Mouse (Mus musculus) liver, postnatal 0 days (tissue): ENCODE measurements around the gene Fbxo47. TPM values are rescaled to one million over a fixed set of nuclear protein-coding genes. Genes with fewer than 3 reads are reported as not detected.

ENCODE experiments used
- ATAC-seq: fragments of 200-750 bp; cut with Nextera tagmentation; 2 replicates; pipeline ENCODE4 v1.8.0; 2017; ENCODE audit warnings: mild to moderate bottlenecking, moderate library complexity
- DNase-seq: peaks from one replicate; pipeline ENCODE4 v3.0.0-alpha.2; 2016
- H3K27ac ChIP-seq: fragments of 300-500 bp; sonication (generic); 2 replicates; pipeline ENCODE4 v1.5.1; 2014; ENCODE audit warnings: antibody characterized with exemption, moderate library complexity, mild to moderate bottlenecking, low read depth
- H3K27me3 ChIP-seq: fragments of 300-500 bp; sonication (generic); 2 replicates; pipeline ENCODE4 v1.6.1; 2014; ENCODE audit warnings: low read length, control low read depth, mixed read lengths; ENCODE audit not compliant: insufficient read depth
- H3K36me3 ChIP-seq: fragments of 300-500 bp; sonication (generic); replicated peaks from 2 replicates; pipeline ENCODE4 v1.6.1; 2014; ENCODE audit warnings: mild to moderate bottlenecking, control low read depth, low read length, moderate library complexity, mixed read lengths; ENCODE audit not compliant: insufficient read depth
- H3K4me1 ChIP-seq: fragments of 300-500 bp; sonication (generic); 2 replicates; pipeline ENCODE4 v1.6.1; 2014; ENCODE audit warnings: antibody characterized with exemption, mild to moderate bottlenecking, control low read depth; ENCODE audit not compliant: insufficient read depth
- H3K4me2 ChIP-seq: fragments of 300-500 bp; sonication (generic); 2 replicates; pipeline ENCODE4 v1.6.1; 2014; ENCODE audit warnings: low read depth, mild to moderate bottlenecking, low read length, moderate library complexity, mixed read lengths
- H3K4me3 ChIP-seq: fragments of 300-500 bp; sonication (generic); 2 replicates; pipeline ENCODE4 v1.5.1; 2014; ENCODE audit warnings: low read depth, low read length
- H3K9ac ChIP-seq: fragments of 300-500 bp; sonication (generic); replicated peaks from 2 replicates; pipeline ENCODE4 v1.6.1; 2014; ENCODE audit warnings: mild to moderate bottlenecking, moderate library complexity
- H3K9me3 ChIP-seq: fragments of 300-500 bp; sonication (generic); 2 replicates; pipeline ENCODE4 v1.6.1; 2016; ENCODE audit warnings: mild to moderate bottlenecking, control low read depth, low read length, mixed read lengths
- CTCF ChIP-seq: sonication (generic); IDR thresholded peaks from 2 replicates; pipeline ENCODE4 v1.5.1; 2016; ENCODE audit warnings: antibody characterized with exemption, low read depth
- EP300 ChIP-seq: IDR thresholded peaks from 2 replicates; pipeline ENCODE4 v1.6.1; 2016; ENCODE audit warnings: antibody characterized with exemption, low read depth, mild to moderate bottlenecking
- WGBS: fragments of 180-500 bp; shearing (Covaris S2); extraction: QIAGEN DNeasy Blood & Tissue Kit; methylation state at CpG from one replicate; pipeline ENCODE4 v1.1.7; 2014; ENCODE audit not compliant: insufficient replicate concordance; 5-methylcytosine and 5-hydroxymethylcytosine counted together
- polyA plus RNA-seq: library from polyadenylated mRNA; unstranded; fragments of >200 nt; fragmentation: Nextera tagmentation; extraction: Ambion mirVana; gene quantifications from 2 replicates; pipeline ENCODE4 v1.2.1, GENCODE M21; 2015

Fbxo47 gene
- polyA plus RNA-seq, 1 experiment from 2014 or later, result 0.26 TPM

DNA sequence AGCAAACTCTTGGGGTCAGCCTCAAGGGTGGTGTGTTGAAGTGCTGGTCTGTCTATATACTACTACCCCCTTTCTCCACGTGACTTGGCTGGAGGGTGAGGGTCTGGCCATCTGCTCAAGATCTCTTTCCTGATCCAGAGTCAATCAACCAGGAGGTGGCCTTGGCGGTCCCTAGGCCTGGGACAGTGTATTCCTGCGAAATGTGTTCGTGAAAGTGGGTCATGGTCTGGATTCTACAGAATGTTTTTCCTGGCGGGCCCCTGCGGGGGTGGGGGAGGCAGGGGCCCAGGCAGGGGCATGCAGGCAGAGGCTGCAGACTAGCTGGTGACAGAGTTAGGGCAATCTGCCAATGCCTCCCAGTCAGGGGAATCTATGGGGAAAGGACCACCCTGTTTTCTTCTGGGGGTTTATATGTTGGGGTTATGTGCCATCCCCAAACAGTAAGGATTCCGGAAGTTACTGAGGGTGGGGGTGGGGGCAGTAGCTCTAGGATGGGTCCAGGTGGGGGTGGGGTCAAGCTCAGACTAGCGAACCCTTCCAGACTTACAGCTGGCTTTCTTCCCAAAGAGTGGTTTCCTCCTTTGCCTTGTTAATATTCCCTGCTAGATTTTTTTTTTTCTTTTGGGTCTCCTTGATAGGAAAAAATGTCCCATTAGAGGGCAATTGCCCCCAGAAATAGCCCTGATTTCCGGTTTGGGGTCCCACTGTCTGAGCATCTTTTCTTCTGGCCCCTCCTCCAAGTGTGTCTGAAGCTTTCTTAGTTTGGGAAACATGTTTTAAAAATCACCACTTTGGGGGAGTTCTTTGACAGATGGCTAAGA lies 78.9 kb downstream of the Fbxo47 start:
- no peak for TF ChIP-seq CTCF
- TF ChIP-seq EP300, result no peak
- H3K4me1 ChIP-seq, result peaks cover 67% of the 10 kb centered on the region
- H3K4me2 ChIP-seq, result peak overlapping the region; percentile 41; the same call in 1 of the 2 replicates
- WGBS, result 31% methylated on average over 9 of the region's 9 CpGs
- no peak overlapping the region for H3K9ac ChIP-seq
- DNase-seq (peak; percentile 37), ATAC-seq (no peak)
- no peak overlapping the region for H3K4me3 ChIP-seq
- H3K9me3 ChIP-seq, result no peaks in the 10 kb centered on the region
- H3K36me3 ChIP-seq, result peaks cover 25% of the 10 kb centered on the region
- no peaks in the 10 kb centered on the region for H3K27me3 ChIP-seq
- peak overlapping the region; percentile 66 for H3K27ac ChIP-seq

DNA sequence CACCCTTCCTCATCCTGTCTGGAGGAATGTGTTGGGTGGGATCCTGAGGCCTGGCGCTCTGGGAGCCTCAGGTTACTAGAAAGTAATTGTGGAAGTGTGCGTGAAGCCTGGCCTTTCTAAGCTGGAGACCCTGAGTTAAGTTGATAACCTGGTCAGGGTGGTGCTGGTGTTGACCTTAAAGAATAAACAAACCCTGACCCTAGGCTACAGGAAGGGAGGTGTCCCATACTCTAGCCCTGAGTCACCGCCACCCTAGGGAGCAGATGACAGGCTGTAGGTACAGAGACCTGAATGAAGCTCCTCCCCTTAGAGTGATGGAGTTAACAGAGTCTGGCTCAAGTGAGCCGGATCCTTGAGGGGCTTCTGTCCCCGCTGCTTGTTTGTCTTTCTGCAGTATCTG lies 80.1 kb downstream of the Fbxo47 start:
- WGBS, result 55% methylated on average over 5 of the region's 5 CpGs
- Histone ChIP-seq H3K27ac (peak overlapping the region; percentile 25; the same call in 1 of the 2 replicates), H3K9me3 (no peaks in the 10 kb centered on the region), H3K27me3 (no peaks in the 10 kb centered on the region), H3K36me3 (peaks cover 17% of the 10 kb centered on the region), H3K4me3 (no peak overlapping the region), H3K4me1 (peaks cover 59% of the 10 kb centered on the region), H3K4me2 (no peak overlapping the region), H3K9ac (no peak overlapping the region)
- DNase-seq (peak; percentile 16), ATAC-seq (no peak)
- TF ChIP-seq EP300 (no peak), CTCF (no peak)

Other genes starting within 250 kb of the Fbxo47 start
- gene Mllt6, start 220.7 kb downstream of the Fbxo47 start, polyA plus RNA-seq, result 0.32 and 0.38 TPM in 2 replicates
- gene Cisd3, start 198.3 kb downstream of the Fbxo47 start, polyA plus RNA-seq, result 54.6 and 63.7 TPM in 2 replicates
- gene Pcgf2, start 183.7 kb downstream of the Fbxo47 start, polyA plus RNA-seq, result 1.9 TPM in 2 replicates
- 244 and 267 TPM in 2 replicates for gene Psmb3, start 180.8 kb downstream of the Fbxo47 start, polyA plus RNA-seq
- 0.53 and 0.59 TPM in 2 replicates for gene Pip4k2b, start 139.4 kb downstream of the Fbxo47 start, polyA plus RNA-seq
- 5.5 and 5.8 TPM in 2 replicates for gene Cwc25, start 117.6 kb downstream of the Fbxo47 start, polyA plus RNA-seq
- gene 1700001P01Rik, start 108.2 kb downstream of the Fbxo47 start, polyA plus RNA-seq, result not detected in 2 replicates
- 409 and 433 TPM in 2 replicates for gene Rpl23, start 101.7 kb downstream of the Fbxo47 start, polyA plus RNA-seq
- gene Lasp1, start 85.2 kb downstream of the Fbxo47 start, polyA plus RNA-seq, result 30.0 and 32.2 TPM in 2 replicates
- 0.25 and 0.28 TPM in 2 replicates for gene B230217C12Rik, start 43.4 kb downstream of the Fbxo47 start, polyA plus RNA-seq
- 0.75 TPM in 2 replicates for gene Plxdc1, start 102.3 kb upstream of the Fbxo47 start, polyA plus RNA-seq
- gene Arl5c, start 112.0 kb upstream of the Fbxo47 start, polyA plus RNA-seq, result 9.9 and 10.0 TPM in 2 replicates
- 0.23 and 0.77 TPM in 2 replicates for gene Cacnb1, start 138.9 kb upstream of the Fbxo47 start, polyA plus RNA-seq
- gene Rpl19, start 142.6 kb upstream of the Fbxo47 start, polyA plus RNA-seq, result 568 TPM in 2 replicates
- 0.07 and 0.13 TPM in 2 replicates for gene Stac2, start 169.3 kb upstream of the Fbxo47 start, polyA plus RNA-seq